In genomic region chr14:54701298-54701697, GRCm38 (mm10) we compare ENCODE assay signal across 8 mouse cellular contexts. TPM values are rescaled to one million over a fixed set of nuclear protein-coding genes. Genes with fewer than 3 reads are reported as not detected.
DNase-seq lines count a peak whose midpoint lies in the region; ATAC-seq and TF ChIP-seq lines count a peak whose summit lies in the region.

No protein-coding gene starts in this region.

- H3K36me3 ChIP-seq in liver, adult 2 months (ENCODE audit: control insufficient read depth, insufficient read depth, low read length): no peaks in the 10 kb centered on the region
- no peaks in the 10 kb centered on the region for H3K36me3 ChIP-seq in neural tube, embryonic 15.5 days
- no peaks in the 10 kb centered on the region for H3K36me3 ChIP-seq in thymus, adult 2 months (ENCODE audit: control insufficient read depth, insufficient read depth, low read length)

- DNase-seq in A20 (ENCODE audit: low read depth, low spot score) (peak; percentile 73), ZHBTc4 (ENCODE audit: low read depth, low spot score) (peak; percentile 85)
- peak; percentile 70 to 79 for DNase-seq in cerebellum, postnatal 36 days
- DNase-seq in gastrocnemius, postnatal 36 days: peak; percentile 62 to 70
- peak; percentile 83 for DNase-seq in kidney, adult 18-20 months
- DNase-seq in liver, adult 2 months (ENCODE audit: extremely low read depth, low read depth, low spot score): peak; percentile 47
- peak; percentile 88 for DNase-seq in thymus, adult 2 months

- H3K9ac ChIP-seq in liver, adult 2 months (ENCODE audit: low read depth, low read length): no peak overlapping the region
- H3K9ac ChIP-seq in neural tube, embryonic 15.5 days (replicated peaks): no peak overlapping the region

- peaks cover 1% of the 10 kb centered on the region; the same call in 1 of the 2 replicates for H3K4me1 ChIP-seq in liver, adult 2 months (ENCODE audit: control insufficient read depth, insufficient read depth, low read length)
- no peaks in the 10 kb centered on the region for H3K4me1 ChIP-seq in neural tube, embryonic 15.5 days
- H3K4me1 ChIP-seq in thymus, adult 2 months (replicated peaks; ENCODE audit: control insufficient read depth, insufficient read depth, low read length): peaks cover 20% of the 10 kb centered on the region

- no peak overlapping the region for H3K27ac ChIP-seq in liver, adult 2 months (replicated peaks; ENCODE audit: insufficient read depth, low read depth, low read length)
- no peak overlapping the region for H3K27ac ChIP-seq in neural tube, embryonic 15.5 days (replicated peaks)
- H3K27ac ChIP-seq in thymus, adult 2 months (ENCODE audit: control insufficient read depth, insufficient read depth, low read length): no peak overlapping the region

- peak; percentile 93 for TF ChIP-seq CTCF in liver, adult 2 months (IDR thresholded peaks at IDR 0.05; ENCODE audit: low read depth, low read length)
- TF ChIP-seq CTCF in thymus, adult 2 months (IDR thresholded peaks at IDR 0.05; ENCODE audit: borderline replicate concordance, control insufficient read depth, extremely low read depth, insufficient read depth, low read length, poor library complexity): peak; percentile 90; the same call in 1 of the 2 replicates

- H3K27me3 ChIP-seq in liver, adult 2 months (ENCODE audit: control insufficient read depth, insufficient read depth, low read length): no peaks in the 10 kb centered on the region
- H3K27me3 ChIP-seq in neural tube, embryonic 15.5 days (replicated peaks): 0 out of 2 replicates have a peak, but pooled peaks cover 12% of the 10 kb centered on the region
- H3K27me3 ChIP-seq in thymus, adult 2 months (ENCODE audit: control insufficient read depth, insufficient read depth, low read length): no peaks in the 10 kb centered on the region

- H3K9me3 ChIP-seq in neural tube, embryonic 15.5 days (replicated peaks): no peaks in the 10 kb centered on the region

- H3K79me2 ChIP-seq in liver, adult 2 months (ENCODE audit: control insufficient read depth, insufficient read depth, low read length): no peaks in the 10 kb centered on the region

- H3K4me2 ChIP-seq in neural tube, embryonic 15.5 days: no peak overlapping the region

- H3K4me3 ChIP-seq in liver, adult 2 months (ENCODE audit: insufficient read depth, low read depth, low read length): no peak overlapping the region; the same call in 1 of the 2 replicates
- no peak overlapping the region for H3K4me3 ChIP-seq in neural tube, embryonic 15.5 days (replicated peaks)
- no peak overlapping the region for H3K4me3 ChIP-seq in thymus, adult 2 months (ENCODE audit: control insufficient read depth, insufficient read depth, low read length)

- intact Hi-C loops in gastrocnemius, postnatal 36 days (cut with DNase I): loop anchor here (2.0 to 10.0 kb wide), 2 partner anchors 50 to 404 kb away; partner anchors contain the start of gene Ap1g2

- WGBS in liver, adult 2 months: 3% methylated on average over 6 of the region's 6 CpGs
- WGBS in neural tube, embryonic 15.5 days: 9% methylated on average over 6 of the region's 6 CpGs
- 17% methylated on average over 6 of the region's 6 CpGs for WGBS in thymus, adult 2 months

- no peak for TF ChIP-seq POLR2A in liver, adult 2 months (IDR thresholded peaks at IDR 0.05; ENCODE audit: extremely low read depth, insufficient read depth, low read length)
- TF ChIP-seq POLR2A in thymus, adult 2 months (IDR thresholded peaks at IDR 0.05; ENCODE audit: control insufficient read depth, extremely low read depth, insufficient read depth, low read length, poor library complexity): no peak

- ATAC-seq in neural tube, embryonic 15.5 days (ENCODE audit: low FRiP score): peak; percentile 66; the same call in 1 of the 2 replicates

RNA-seq across cellular contexts. Expression of gene Gm29776, which starts 2.7 kb away (rescaled TPM):
- not detected for total RNA-seq in gastrocnemius, postnatal 36 days (2021)
- not detected in 2 replicates for total RNA-seq in liver, adult 2 months (2014; rRNA removed)
- not detected in 2 replicates for polyA plus RNA-seq in liver, adult 2 months (2012; rRNA removed)
- polyA plus RNA-seq in neural tube, embryonic 15.5 days (2015; fragmentation: Nextera tagmentation; extraction: Ambion mirVana): 0.18 and 0.19 TPM in 2 replicates
- polyA plus RNA-seq in thymus, adult 2 months (2012; rRNA removed): 0.09 and 0.14 TPM in 2 replicates

RNA-seq across cellular contexts. Expression of gene Cebpe, which starts 10.7 kb away (rescaled TPM):
- total RNA-seq in gastrocnemius, postnatal 36 days (2021): not detected
- 5.6 and 7.9 TPM in 2 replicates for total RNA-seq in liver, adult 2 months (2014; rRNA removed)
- polyA plus RNA-seq in liver, adult 2 months (2012; rRNA removed): 12.4 and 12.9 TPM in 2 replicates
- polyA plus RNA-seq in neural tube, embryonic 15.5 days (2015; fragmentation: Nextera tagmentation; extraction: Ambion mirVana): 0.12 and 0.29 TPM in 2 replicates
- polyA plus RNA-seq in thymus, adult 2 months (2012; rRNA removed): 2.1 and 2.7 TPM in 2 replicates

RNA-seq across cellular contexts. Expression of gene Acin1, which starts 14.6 kb away (rescaled TPM):
- total RNA-seq in gastrocnemius, postnatal 36 days (2021): 10 to 100 TPM; 63.7 to 64.2 TPM
- total RNA-seq in liver, adult 2 months (2014; rRNA removed): 39.7 and 44.3 TPM in 2 replicates
- 39.0 and 49.1 TPM in 2 replicates for polyA plus RNA-seq in liver, adult 2 months (2012; rRNA removed)
- polyA plus RNA-seq in neural tube, embryonic 15.5 days (2015; fragmentation: Nextera tagmentation; extraction: Ambion mirVana): 113 and 115 TPM in 2 replicates
- 238 and 263 TPM in 2 replicates for polyA plus RNA-seq in thymus, adult 2 months (2012; rRNA removed)

RNA-seq across cellular contexts. Expression of gene 1700123O20Rik, which starts 15.3 kb away (rescaled TPM):
- 10 to 100 TPM in 1 of 2 experiments, 1 to 10 TPM in 1; 7.4 to 11.3 TPM for total RNA-seq in gastrocnemius, postnatal 36 days (2021)
- total RNA-seq in liver, adult 2 months (2014; rRNA removed): 30.6 and 36.0 TPM in 2 replicates
- polyA plus RNA-seq in liver, adult 2 months (2012; rRNA removed): 36.7 and 39.0 TPM in 2 replicates
- 72.2 and 72.3 TPM in 2 replicates for polyA plus RNA-seq in neural tube, embryonic 15.5 days (2015; fragmentation: Nextera tagmentation; extraction: Ambion mirVana)
- 80.2 and 92.8 TPM in 2 replicates for polyA plus RNA-seq in thymus, adult 2 months (2012; rRNA removed)
